Mouse (Mus musculus) frontal cortex, postnatal 36 days (tissue): ENCODE data around the gene Ly6g6d.

Source experiments
- DNase-seq, 2 experiments: peaks; one replicate each; pipeline ENCODE4 v3.0.0; 2022; ENCODE audit warnings: low spot score in 2 of 2

The Ly6g6d gene

GRCm38 (mm10) chr17:35097164-35097655, 19.3 kb upstream of the Ly6g6d start:
- peak; percentile 55 to 69 for DNase-seq

- no peak for DNase-seq
These were observed 18.7 kb upstream of the Ly6g6d start for GRCm38 (mm10) chr17:35096597-35096996.

GRCm38 (mm10) chr17:35094475-35095365, 16.9 kb upstream of the Ly6g6d start:
- no peak for DNase-seq

- DNase-seq: no peak
These were observed 14.7 kb upstream of the Ly6g6d start for GRCm38 (mm10) chr17:35092403-35093198.

GRCm38 (mm10) chr17:35090166-35090932, 12.5 kb upstream of the Ly6g6d start:
- no peak for DNase-seq

- peak; percentile 94 to 96 for DNase-seq
These were observed 11.2 kb upstream of the Ly6g6d start, which contains the start of gene Abhd16a for GRCm38 (mm10) chr17:35088825-35089644. Gene Abhd16a, plus strand, starts transcription at chr17:35089263.

- no peak for DNase-seq
These were observed 10.3 kb upstream of the Ly6g6d start for GRCm38 (mm10) chr17:35088151-35088550.

- DNase-seq: no peak
These were observed 7.5 kb upstream of the Ly6g6d start, which contains the start of gene Ly6g6f for GRCm38 (mm10) chr17:35085208-35085865. Gene Ly6g6f, minus strand, starts transcription at chr17:35085610.

- no peak for DNase-seq
These were observed 6.1 kb upstream of the Ly6g6d start for GRCm38 (mm10) chr17:35083929-35084497.

GRCm38 (mm10) chr17:35082841-35083576, 5.1 kb upstream of the Ly6g6d start:
- no peak for DNase-seq

- no peak for DNase-seq
These were observed 2.8 kb upstream of the Ly6g6d start for GRCm38 (mm10) chr17:35080710-35081109.

GRCm38 (mm10) chr17:35080248-35080647, 2.4 kb upstream of the Ly6g6d start:
- no peak for DNase-seq

GRCm38 (mm10) chr17:35079778-35080177, 1.9 kb upstream of the Ly6g6d start:
- no peak for DNase-seq

- DNase-seq: no peak
These were observed 580 bp downstream of the Ly6g6d start for GRCm38 (mm10) chr17:35077285-35077684.

- no peak for DNase-seq
These were observed 1.2 kb downstream of the Ly6g6d start, which contains the start of gene Ly6g6e for GRCm38 (mm10) chr17:35076507-35077176. Gene Ly6g6e, plus strand, starts transcription at chr17:35076902.

- DNase-seq: no peak
These were observed 3.8 kb downstream of the Ly6g6d start for GRCm38 (mm10) chr17:35074097-35074496.

- DNase-seq: no peak
These were observed 6.4 kb downstream of the Ly6g6d start for GRCm38 (mm10) chr17:35071454-35071853.

GRCm38 (mm10) chr17:35070556-35071229, 7.2 kb downstream of the Ly6g6d start:
- no peak for DNase-seq
